Mouse (Mus musculus) gonadal fat pad, adult 2 months (tissue): ENCODE data around the gene Ppcdc. TPM values are rescaled to one million over a fixed set of nuclear protein-coding genes. Genes with fewer than 3 reads are reported as not detected.
A peak's percentile ranks its signal among the peaks of the same experiment; 100 is the strongest.

Source experiments
- DNase-seq: peaks from one replicate; pipeline ENCODE4 v3.0.0-alpha.2; 2012; ENCODE audit warnings: low read depth
- polyA plus RNA-seq: library from polyadenylated mRNA; depleted of rRNA; stranded (reverse); fragments of >200 nt; gene quantifications from 2 replicates; pipeline ENCODE4 v1.2.3, GENCODE M21; 2012; rRNA removed

Ppcdc gene
- polyA plus RNA-seq: 51.6 and 57.3 TPM in 2 replicates

DNA sequence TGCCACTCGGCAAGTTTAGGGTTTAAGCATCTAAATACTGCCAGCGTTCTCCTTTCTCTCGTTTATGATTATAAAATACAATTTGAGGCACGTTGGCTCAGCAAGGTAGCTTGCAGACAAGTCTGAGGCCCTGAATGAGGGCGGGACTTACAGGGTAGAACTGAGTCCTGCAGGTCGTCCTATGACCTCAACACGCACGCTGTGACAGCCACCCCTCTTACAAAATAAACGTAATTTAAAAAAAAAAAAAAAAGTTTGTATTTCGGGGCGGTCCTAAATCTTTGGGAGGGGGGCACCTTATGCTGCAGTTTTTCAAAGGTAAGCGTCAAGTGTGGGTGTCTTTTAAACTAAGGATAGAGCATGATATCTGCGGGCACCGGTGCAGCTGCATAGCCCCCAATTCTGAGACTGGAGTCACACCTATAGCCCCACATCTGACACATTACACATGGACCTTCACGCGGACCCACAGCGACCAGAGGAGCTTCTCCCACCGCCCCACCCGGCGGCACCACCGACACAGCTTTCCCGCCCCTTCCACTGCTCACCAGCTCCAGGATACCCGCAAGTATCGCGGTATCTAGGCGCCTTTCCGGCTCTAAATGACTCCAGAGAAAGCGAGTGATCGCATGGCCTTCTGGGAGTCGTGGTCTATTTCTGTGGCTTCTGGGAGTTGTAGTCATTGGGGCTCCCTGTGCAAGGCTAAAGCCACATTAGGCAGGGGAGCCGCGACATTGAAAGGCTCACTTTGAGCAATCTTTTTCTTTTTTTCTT lies at the start of gene Ppcdc:
Gene Ppcdc, minus strand, starts transcription at position 603 of the 774 bp plus-strand sequence.
- DNase-seq: no peak

DNA sequence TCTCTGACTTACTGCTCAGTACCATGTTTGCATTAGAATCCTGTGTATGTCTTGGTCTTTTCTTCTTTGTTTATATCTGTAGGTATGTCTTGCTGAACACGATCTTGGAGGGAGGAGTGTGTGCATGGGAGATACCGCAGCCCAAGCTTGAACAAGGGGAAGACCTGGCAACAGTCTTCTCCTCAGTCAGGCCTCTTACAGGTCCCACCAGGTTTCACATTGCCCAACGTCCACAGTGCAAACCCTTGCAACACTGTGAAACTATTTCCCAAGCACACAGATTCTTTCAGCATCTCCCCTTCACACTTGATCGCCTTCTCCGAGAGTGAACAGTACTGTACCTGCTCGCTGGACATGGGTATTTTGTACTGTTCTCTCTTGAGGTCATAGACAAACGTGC lies 47.9 kb upstream of the Ppcdc start:
- no peak for DNase-seq

DNA sequence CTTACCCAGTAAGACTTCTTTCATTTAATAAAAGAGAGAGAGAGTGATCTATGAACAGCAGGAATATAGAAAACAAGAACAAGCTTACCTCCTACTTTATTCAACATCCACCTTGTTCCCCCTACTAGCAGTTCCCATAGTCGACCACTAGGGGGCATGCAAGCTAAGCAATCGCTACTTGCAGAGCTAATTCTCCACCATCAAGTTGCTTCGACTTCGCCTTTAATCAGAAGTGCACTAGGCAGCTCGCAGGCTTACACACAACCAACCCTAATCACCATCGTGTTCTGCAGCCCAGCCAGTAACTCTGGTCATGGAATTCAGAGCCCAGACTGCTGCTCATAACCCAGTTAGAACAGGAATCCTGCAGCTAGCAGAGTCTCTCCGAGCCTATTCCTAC lies 45.9 kb upstream of the Ppcdc start:
- DNase-seq: no peak

DNA sequence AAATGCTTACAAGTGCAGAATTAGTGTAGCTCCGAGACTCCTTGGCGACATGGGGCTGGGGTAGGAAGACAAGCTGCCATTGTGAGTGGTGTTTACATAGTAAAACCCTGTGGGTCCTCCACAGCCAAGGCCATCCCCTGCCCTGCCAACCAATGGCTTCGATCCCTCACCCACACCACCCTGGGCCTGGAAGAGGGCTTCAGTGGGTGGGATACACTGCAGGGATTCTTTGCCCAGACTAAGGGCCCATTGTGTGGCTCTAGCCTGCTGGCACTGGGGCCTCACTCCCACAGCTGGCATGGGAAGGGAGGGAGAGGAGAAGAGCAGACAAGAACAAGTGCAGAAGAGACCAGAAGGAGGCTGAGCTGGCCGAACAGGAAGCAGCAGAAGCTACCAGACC lies 29.0 kb upstream of the Ppcdc start:
- DNase-seq: no peak

DNA sequence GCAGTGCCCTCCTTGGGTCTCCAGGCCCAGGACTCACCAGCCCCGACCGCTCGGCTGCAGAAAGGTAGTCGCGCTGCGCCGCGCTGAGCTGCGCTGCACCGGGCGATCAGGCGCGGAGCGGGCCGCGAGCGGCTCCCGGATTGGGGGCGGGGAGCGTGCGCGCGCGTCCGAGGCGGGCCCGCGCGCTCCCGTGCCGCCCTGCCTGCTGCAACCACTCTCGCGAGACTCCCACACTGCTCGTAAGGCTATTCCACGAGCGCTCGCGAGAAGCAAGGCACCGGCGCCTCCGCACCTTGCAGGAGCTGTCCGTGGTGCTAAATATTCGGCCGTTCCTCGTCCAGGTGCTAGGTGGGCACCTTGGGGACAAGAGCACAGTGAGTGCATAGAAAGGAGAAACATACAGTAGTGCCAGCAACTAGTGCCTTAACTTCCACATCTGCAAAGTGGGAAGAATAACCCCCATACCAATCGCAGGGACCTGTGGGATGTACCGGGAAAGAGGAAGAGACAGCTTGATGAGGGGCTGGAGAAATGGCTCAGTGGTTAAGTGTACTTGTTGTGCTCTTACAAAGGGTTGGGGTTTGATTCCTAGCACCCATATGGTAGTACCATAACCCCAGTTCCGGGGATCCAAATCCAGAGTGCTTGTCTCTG lies 28.1 kb upstream of the Ppcdc start, which contains the start of gene Scamp5:
Gene Scamp5, minus strand, starts transcription at position 165 of the 654 bp plus-strand sequence.
- DNase-seq: peak; percentile 42

DNA sequence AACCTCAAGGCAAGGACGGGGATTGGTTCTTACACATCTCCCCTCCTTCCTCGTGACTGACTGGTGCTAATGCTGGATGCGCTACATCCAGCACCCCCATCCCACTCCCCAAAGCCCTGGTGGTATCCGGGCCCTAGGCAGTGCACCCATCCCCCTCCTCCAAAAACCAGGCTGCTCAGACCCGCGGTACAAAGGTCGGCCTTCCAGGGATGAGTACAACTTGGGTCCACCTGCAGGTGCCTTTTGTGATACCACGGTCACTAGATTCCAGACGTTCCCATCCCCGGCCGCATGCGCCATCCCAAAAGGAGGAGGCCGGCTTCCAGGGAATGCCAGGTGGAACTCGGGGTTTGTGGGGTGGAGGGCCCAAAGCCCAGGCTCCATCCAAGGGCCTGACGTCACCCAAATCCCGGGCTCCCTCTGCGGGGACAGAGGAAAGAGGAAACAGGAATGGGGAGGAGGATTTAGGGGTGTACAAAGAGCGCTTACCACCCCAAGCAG lies 27.4 kb upstream of the Ppcdc start:
- DNase-seq: no peak

DNA sequence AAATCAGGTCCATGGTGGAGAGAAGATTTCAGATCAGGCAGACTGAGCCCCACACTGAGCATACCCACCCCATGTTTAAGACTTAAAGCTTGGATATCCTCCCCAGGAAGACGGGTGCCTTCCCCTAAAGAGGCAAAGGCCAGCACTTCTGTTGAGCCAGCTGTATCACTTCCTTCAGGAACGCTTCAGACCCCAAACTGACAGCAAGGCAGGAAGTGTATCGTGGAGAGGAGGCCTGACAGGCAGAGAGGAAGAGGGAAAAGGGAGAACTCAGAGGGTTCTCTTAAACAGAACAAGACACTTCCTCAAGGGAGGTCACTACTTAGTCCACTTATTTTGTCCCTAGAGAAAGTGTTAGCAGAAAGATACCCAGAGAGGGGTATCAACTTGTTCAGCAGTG lies 26.2 kb upstream of the Ppcdc start:
- DNase-seq: no peak

DNA sequence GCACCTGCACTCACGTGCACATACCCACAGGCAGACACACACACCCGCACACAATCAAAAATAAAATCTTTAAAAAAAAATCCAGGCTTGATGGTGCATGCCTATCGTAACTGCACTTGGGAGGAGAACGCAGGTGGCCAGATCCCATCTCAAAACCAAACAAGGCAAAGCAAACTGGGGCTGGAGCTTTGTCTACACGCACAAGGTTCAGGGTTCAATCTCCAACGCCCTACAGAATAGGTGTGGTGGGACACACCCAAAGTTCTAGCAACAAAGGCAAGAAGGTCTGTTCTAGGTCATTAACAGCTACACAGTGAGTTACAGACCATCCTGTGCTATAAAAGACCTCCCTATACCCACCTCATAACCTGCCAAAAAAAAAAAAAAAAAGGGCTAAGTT lies 22.9 kb upstream of the Ppcdc start:
- DNase-seq: no peak

DNA sequence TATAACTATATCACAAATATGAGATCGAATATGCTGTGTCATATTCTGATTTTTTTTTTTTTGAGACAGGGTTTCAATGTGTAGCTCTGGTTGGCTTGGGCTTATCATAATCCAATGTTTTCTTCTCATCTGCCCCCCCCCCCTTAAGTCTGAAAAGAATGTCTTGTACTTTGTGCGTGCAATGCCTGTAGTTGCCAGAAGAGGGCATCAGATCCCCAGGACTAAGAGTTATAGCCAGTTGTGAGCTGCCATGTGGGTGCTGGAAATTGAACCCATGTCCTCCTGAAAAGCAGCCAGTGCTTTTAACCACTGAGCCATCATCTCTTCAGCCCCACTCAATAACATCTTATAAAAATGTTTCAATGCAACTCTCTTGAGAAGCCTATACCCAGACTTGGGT lies 19.8 kb upstream of the Ppcdc start:
- no peak for DNase-seq

DNA sequence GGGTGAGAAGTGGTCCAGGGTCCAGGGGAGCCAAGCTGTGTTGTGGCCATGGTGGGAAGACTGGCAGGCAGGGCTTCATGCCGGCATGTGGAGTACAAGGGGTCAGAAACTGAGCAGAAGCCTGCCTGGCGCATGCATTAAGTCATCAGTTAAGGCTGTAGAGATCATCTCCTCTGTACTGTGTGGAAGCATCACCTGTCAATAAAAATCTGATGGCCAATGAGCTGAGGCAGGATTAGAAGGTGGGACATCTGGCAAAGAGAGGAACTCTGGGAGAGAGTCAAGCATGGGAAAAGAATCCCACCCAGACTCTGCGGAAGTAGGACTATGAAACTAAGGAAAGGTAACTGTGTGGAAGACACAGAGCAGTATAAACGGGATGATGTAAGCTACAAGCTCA lies 13.6 kb upstream of the Ppcdc start:
- DNase-seq: no peak

DNA sequence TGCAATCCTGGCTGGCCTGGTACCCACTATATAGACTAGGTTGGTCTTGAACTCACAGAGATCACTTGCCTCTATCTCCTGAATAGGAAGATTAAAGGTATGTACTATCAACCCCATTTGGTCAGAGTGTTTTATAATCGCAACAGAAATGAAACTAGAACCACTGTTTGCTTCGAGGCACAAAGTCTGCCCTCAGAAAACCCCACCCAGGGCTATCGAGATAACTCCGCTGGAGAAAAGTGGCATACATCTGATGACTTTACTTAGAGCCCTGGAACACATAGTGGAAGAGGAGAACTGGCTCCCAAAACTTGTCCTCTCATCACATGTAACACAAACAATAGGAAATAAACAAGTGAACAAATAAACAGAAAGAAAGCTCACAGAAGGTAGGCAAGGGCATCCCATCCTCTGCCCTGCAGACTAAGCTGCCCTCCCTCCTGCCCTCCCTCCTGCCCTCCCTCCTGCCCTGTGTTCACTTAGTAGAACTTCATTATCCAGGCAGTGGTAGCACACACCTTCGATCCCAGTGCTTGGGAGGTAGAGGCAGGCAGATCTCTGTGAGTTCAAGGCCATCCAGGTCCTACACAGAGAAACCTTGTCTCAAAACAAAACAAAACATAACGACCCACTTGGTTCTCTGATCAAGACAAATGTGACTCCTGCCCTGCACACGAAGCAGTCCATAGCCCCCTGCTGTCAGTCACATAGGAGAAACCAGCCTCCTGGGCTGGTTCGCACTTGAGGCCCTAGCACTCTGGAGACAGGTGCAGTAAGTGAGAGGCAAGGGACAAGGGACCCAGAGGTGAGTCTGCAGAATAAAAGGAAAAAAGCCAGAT lies 12.9 kb upstream of the Ppcdc start:
- DNase-seq: no peak

DNA sequence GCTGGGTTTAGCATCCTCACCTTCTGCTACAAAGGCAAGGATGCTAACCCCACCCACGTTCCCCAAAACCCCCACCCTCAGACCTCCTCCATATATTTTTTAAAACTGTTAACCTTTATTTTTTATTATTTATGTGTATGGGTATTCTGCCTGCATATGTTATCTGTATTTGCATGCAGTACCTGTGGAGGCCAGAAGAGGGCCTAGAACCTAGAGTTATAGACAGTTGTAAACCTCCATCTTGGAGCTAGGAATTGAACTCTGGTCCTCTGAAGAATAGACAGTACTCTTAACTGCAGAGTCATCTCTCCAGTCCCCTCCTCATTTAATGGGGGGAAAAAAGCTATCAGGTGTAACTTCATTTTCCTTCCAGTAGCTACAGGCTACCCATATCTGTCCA lies 9.8 kb upstream of the Ppcdc start:
- no peak for DNase-seq

DNA sequence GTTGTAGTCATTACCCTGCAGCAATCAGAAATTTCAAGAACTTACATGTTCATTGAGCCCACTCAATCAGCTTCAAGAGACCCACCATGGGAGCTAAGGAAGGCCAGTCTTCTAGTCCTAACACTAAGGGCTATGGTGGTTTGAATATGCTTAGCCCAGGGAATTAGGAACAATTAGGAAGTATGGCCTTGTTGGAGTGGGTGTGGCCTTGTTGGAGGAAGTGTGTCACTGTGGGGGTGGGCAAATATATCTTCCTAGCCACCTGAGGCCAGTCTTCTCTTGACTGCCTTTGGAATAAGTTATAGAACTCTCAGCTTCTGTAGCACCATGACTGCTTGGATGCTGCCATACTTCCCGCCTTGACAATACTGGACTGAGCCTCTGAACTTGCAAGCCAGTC lies 696 bp upstream of the Ppcdc start:
- no peak for DNase-seq

DNA sequence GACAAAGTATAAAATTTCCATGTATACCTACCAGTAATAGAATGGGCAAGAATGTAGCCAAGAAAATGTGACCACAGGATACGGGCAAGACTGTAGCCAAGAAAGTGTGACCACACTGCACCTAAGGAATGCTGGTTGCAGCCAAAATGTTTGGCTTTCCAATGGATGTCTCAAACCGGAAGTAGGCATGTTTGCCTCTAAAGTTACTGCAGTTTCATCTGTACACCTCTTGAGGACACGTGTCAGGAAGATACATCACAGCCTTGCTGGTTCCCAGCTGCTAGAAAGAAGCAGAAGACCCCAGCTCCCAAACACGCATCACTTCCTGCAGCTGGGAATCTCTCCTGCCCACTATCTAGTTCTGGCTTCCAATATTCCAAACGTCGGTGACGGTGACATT lies 841 bp downstream of the Ppcdc start:
- DNase-seq: no peak

DNA sequence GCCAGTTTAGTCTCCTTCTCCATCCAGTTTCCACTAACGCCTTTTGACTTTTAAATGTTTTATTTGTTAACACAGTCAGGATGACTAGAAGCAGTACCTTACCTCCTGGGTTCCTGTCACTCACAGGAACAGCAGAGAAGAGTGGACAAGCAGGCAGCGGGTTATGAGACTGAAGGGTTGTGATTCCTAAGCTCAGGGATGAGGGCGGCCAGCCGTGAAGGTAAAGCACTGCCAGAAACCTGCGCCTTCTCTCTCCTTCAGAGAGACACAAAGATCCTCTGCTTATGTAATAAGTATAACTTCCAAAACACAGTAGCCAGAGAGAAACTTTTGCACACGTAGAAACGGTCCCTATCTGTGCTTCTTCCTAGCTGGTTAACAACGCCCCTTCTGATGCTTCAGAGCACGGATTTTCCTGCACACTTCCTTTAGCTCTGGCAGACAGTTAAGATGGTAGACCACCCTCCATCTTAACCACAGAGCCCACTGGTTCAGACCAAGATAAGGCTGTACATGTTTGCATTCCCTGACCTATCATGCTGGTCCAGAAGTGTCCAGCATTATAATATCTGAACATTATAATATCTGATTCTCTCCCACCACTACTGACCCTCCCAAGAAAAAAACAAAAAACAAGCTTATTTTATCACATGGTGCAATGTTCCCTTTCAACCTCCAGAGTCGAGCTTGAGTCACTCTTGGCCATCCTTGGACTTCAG lies 1.9 kb downstream of the Ppcdc start:
- no peak for DNase-seq

DNA sequence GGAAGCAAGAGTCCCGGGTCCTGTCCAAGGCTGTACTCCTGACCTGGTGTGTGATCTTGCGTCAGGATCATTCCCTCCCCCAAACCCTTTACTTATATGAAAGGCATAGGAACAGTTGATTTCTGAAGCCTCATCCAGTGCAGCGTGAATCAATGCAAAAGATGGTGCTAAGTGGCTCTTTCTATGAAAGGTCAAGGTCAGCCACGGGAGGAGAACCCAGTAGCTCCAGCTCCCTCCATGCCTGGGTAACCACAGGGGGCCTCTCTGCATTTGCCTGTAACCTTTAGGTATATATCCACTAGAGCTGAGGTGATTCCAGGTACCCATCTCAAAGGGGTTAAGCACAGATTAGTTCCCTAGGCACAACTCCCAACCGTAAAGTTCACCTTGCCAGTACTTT lies 3.8 kb downstream of the Ppcdc start:
- no peak for DNase-seq

DNA sequence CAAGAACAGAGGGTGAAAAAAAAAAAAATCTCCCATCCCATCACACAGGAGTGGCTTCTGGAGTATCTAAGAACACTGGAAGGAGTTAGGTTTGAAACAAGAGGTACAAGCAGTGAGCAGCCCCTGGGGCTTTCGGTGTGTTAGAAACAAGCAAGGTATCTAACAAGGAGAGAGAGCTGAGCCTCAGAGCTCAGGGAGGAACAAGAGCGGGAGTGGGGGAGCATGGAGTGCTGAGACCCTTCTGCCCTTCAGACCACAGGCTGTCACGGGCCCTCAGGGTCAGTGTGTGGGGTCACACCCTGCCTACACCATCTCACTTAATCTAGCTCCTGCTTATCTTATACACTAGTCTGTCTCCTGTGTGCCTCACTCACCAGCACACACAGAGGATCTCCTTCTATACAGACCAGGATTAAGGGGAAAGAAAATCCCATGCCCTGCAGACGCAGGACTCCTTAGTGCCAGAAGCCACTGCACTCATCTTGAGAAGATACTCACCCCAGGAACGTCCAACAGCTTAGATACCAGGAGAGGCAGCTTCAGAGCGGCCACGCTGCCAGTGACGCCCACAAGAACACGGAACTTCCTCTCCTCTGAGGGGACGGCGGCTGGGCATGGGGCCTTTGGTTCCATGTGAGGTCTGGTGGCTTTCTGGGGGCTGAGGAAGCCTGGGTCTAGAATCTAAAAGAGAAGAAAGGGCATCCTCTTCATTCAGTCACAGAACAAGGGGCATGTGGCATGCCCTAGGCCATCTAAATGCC lies 5.3 kb downstream of the Ppcdc start:
- DNase-seq: no peak

DNA sequence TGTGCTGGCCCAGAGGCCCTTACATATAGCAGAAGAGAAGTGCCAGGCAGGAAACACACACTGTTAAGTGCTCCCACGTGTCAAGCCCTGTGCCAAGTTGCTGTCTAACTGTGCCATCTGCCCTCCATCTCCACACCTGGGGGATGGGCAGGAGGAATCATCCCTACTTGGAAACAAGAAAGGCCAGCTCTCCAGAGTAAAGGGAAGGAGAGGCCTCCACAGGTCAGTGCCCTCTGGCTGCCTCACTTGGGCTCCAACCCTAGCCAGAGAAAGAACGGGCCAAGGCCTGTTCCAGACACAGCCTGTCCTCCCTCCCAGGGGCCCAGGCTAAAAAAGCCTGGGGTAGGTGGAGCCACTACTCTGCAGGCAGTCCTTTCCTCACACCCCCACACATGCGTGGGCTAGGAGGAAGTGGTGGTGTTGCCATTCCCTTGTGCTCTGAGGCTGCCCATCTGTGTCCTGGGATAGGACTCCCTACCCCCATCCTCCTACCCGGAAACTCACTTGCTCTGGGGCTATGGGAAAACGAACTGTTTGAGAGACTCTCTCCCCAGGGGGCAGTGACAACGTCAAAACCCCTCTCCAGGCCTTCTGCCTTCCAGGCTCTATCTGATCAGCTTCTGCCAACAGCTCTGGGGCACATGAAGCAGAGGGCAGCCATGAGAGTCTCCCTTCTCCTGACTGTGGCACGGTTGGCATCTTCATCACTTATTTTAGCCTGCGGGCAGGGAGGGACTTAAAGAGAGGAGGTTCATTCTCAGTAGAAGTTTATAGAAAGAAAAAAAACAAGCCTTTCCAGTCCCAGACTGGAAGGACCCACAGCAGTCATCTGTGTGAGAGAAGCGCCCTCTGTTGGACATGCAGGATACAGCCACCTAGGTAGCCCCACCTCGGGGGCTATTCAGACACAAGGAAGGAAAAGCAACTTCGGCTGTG lies 6.6 kb downstream of the Ppcdc start:
- peak; percentile 99 for DNase-seq

DNA sequence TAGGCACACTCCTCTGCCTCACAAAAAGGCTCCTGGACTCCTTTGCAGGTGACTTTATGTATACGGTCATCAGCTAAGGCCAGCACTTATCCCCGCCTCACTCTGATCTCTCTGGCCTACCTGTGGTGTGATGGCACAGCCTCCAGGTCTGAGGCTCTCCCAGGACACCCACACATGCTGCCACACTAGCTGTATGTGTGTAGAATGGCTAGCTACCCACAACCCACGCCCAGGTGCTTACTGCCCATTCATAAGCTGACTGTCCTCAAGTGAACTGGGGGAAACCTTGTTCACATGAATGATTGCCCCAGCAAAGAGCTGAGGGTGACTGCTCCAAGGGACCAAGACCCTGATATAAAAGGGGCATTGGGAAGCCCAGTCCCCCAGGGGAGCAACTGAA lies 7.4 kb downstream of the Ppcdc start:
- DNase-seq: no peak

DNA sequence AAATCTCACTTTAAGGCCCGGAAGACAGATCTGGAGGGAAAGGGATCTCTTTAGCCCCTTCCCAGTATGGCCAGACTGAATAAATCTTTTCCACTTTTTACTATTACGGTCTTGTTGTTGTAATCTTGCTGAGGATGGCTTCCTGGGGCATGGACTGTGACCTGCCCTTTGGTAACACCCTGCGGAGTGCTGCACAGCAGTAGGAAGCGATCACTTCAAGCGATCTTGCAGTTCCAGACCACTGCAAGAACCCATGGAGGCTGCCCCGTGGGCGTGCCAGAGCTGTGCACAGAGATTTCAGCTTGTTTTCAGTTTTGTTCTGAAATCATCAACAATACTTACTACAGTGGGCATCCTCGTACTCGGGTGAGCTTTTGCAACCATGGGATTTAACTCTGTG lies 8.7 kb downstream of the Ppcdc start:
- no peak for DNase-seq
